Mouse (Mus musculus): Measurements from ENCODE around the gene Sars. TPM values are rescaled to one million over a fixed set of nuclear protein-coding genes. Genes with fewer than 3 reads are reported as not detected.

Sars gene
- polyA plus RNA-seq (2015; fragmentation: Nextera tagmentation; extraction: Ambion mirVana): 115 and 116 TPM in 2 replicates

DNA sequence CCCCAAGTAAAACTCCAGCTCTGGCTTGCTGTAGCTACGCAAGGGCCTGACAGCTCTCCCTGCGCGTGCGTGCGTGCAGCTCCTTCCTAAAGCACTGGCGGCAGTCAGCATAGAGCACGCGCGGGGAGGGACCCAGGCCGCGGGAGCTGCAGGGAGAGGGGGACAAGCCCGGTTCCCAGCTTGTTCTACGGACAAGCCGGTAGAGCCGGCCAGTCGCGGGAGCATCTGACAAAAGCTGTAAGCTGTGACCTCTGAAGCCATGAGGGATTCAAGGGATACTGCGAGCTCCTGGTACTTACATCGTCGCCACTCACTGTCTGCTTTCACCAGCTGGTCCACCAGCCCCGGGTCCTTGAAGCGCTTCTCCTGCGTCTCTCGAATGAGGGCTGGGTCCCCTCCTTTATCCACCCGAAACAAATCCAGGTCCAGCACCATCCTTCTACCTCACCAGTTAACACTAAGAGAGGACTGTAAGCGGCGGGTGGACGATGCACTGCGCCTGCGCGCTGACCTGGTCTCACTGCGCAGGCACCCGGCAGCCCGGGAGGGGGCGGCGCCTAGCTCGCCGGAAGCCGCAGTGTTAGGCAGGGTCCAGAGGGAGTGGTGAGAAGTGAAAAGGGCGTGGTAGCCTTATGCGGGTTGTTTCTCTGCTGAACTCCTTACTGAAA, at the start of gene Sars:
Gene Sars (minus strand): TSS at position 512 of the 668 bp plus-strand sequence.
- Histone ChIP-seq H3K4me2 (peak within 1 kb of the TSS; percentile 82), H3K27me3 (no peaks in the 10 kb centered on the region), H3K4me3 (peak within 1 kb of the TSS; percentile 75), H3K9me3 (no peaks in the 10 kb centered on the region), H3K4me1 (peaks cover 23% of the 10 kb centered on the region), H3K36me3 (no peaks in the 10 kb centered on the region), H3K9ac (peak within 1 kb of the TSS; percentile 66), H3K27ac (peak within 1 kb of the TSS; percentile 78)
- under 1% methylated on average over 41 of the region's 41 CpGs for whole genome bisulfite sequencing
- peak; percentile 98 for ATAC-seq (ENCODE audit: borderline replicate concordance, extremely low read depth, low FRiP score, low TSS enrichment)

DNA sequence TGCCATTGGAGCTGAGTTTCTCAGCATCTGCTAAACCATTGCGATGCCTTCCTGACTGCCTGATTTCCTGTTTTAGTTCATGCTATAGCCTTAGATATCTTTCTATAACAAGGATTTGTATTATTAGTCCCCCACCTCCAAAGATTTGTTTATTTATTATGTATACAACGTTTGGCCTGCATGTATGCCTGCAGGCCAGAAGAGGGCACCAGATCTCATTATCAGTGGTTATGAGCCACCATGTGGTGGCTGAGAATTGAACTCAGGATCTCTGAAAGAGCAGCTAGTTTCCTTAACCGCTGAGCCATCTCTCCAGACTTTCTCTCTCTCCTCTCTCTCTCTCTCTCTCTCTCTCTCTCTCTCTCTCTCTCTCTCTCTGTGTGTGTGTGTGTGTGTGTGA, 45.0 kb upstream of the Sars start:
- ATAC-seq (ENCODE audit: borderline replicate concordance, extremely low read depth, low FRiP score, low TSS enrichment): no peak
- Histone ChIP-seq H3K9me3 (no peaks in the 10 kb centered on the region), H3K4me2 (no peak overlapping the region), H3K27me3 (no peaks in the 10 kb centered on the region), H3K27ac (no peak overlapping the region), H3K4me3 (no peak overlapping the region), H3K4me1 (no peaks in the 10 kb centered on the region), H3K9ac (no peak overlapping the region), H3K36me3 (no peaks in the 10 kb centered on the region)
- WGBS: 42% methylated on average over 3 of the region's 3 CpGs

DNA sequence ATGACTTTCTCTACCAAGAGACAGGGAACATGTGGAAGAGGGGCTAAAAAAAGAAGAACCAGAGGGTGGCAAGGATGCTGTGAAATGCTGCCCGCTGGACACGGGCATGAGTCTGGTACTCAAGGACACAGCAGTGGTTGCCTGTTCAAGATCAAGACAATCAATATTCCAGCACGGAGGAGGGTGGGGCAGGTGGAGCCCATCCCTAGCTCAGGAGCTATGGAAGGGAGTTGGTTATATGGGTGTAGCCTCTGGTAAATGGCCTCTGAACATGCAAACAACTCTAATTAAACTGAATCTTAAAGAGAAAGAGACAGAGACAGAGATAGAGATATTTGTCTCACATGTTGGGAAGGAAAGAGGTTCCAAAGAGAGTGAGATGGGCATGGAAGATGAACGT, 39.7 kb upstream of the Sars start:
- Histone ChIP-seq H3K27ac (no peak overlapping the region), H3K9me3 (no peaks in the 10 kb centered on the region), H3K36me3 (no peaks in the 10 kb centered on the region), H3K27me3 (no peaks in the 10 kb centered on the region), H3K4me3 (no peak overlapping the region), H3K4me2 (no peak overlapping the region), H3K9ac (no peak overlapping the region), H3K4me1 (peaks cover 4% of the 10 kb centered on the region; the same call in 1 of the 2 replicates)
- WGBS: 81% methylated on average over 4 of the region's 4 CpGs
- no peak for ATAC-seq (ENCODE audit: borderline replicate concordance, extremely low read depth, low FRiP score, low TSS enrichment)

DNA sequence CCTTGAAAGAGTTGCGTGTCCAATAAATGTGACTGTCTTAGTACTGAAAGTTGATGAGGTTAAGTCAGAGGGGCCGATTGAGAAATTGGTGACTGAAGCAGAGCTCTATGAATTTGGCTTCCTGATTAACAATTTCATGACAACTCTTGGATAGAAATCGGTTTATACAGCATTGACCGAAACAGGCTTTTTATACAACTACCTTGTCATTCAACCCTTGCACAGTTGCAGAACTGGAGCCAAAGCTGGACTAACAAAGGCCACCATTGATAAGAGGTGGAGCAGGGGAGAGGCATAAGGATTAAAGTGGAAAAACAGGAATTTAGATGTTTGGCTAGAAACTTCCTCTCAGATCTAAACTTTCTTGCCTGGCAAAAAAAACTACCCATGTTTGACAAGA, 33.8 kb upstream of the Sars start:
- H3K27me3 ChIP-seq: no peaks in the 10 kb centered on the region
- H3K27ac ChIP-seq: peak overlapping the region; percentile 96
- H3K4me1 ChIP-seq: peaks cover 9% of the 10 kb centered on the region; the same call in 1 of the 2 replicates
- H3K9ac ChIP-seq: no peak overlapping the region
- WGBS: 73% methylated on average over 4 of the region's 4 CpGs
- no peaks in the 10 kb centered on the region for H3K36me3 ChIP-seq
- H3K4me2 ChIP-seq: no peak overlapping the region
- H3K4me3 ChIP-seq: no peak overlapping the region
- ATAC-seq (ENCODE audit: borderline replicate concordance, extremely low read depth, low FRiP score, low TSS enrichment): no peak
- H3K9me3 ChIP-seq: no peaks in the 10 kb centered on the region

DNA sequence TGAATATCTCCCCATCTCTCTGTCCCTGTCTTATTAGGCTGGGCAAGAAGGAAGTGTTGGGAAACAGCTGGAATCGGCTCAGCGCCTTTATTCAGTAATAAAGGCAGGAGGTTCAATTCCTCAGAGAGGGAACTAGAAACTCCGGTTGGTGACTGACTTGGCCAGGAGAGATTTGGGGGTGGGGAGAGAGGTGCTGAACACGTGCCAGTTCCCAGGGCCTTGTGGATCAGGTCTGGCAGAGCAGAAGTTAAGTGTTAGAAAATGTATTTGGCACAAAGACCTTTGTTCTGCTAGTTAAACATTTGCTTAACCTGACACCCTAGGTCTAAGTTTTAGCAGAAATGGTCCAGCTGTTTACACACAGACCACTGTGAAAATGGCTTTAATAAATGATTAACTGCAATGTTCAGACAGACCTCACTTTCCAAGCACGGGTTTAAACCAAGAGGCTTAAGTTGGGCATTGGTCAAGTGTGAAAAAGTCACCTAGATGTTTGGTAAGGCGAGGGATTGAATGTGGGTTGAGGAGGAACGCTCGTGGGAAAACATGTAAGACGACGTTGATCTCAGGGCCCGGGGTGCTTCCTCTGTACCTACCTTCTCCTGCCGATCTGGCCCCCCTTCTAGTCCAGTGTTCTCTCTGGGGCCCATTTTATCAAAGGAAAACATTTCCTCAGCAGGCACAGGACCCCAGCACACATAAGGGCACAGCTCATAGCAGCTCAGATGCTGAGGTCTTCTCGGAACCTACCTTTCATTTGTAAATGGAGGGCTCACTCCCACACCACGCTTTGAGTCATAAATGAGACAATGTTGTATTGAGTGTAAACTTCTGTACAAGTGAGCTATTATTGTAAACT, 32.0 kb upstream of the Sars start:
- Histone ChIP-seq H3K27me3 (no peaks in the 10 kb centered on the region), H3K4me2 (no peak overlapping the region), H3K27ac (peak overlapping the region; percentile 96), H3K4me1 (peaks cover 9% of the 10 kb centered on the region; the same call in 1 of the 2 replicates), H3K36me3 (no peaks in the 10 kb centered on the region), H3K4me3 (no peak overlapping the region), H3K9ac (no peak overlapping the region), H3K9me3 (no peaks in the 10 kb centered on the region)
- 30% methylated on average over 14 of the region's 14 CpGs for WGBS
- ATAC-seq (ENCODE audit: borderline replicate concordance, extremely low read depth, low FRiP score, low TSS enrichment): peak; percentile 72

DNA sequence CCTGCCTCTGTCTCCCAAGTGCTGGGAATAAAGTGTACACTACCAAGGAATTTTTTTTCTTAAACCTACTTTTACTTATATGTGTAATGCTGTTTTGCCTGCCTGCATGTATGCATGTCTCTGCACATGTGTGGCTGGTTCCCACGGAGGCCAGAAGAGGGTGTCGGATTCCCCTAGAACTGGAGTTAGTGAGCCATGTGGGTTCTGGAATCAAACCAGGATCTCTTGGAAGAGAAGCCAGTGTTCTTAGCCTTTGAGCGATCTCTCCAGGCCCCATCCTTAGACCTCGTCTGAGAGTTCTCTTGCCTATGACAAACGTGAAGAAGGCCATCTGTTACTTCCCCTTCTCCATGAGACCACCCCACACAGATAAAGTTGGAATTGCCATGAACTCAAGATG, 30.5 kb upstream of the Sars start:
- no peaks in the 10 kb centered on the region for H3K36me3 ChIP-seq
- H3K9me3 ChIP-seq: no peaks in the 10 kb centered on the region
- H3K9ac ChIP-seq: no peak overlapping the region
- no peak overlapping the region for H3K4me3 ChIP-seq
- peak overlapping the region; percentile 65; the same call in 1 of the 2 replicates for H3K27ac ChIP-seq
- ATAC-seq (ENCODE audit: borderline replicate concordance, extremely low read depth, low FRiP score, low TSS enrichment): no peak
- H3K4me1 ChIP-seq: peaks cover 9% of the 10 kb centered on the region; the same call in 1 of the 2 replicates
- no peaks in the 10 kb centered on the region for H3K27me3 ChIP-seq
- 66% methylated on average over 5 of the region's 5 CpGs for WGBS
- H3K4me2 ChIP-seq: no peak overlapping the region

DNA sequence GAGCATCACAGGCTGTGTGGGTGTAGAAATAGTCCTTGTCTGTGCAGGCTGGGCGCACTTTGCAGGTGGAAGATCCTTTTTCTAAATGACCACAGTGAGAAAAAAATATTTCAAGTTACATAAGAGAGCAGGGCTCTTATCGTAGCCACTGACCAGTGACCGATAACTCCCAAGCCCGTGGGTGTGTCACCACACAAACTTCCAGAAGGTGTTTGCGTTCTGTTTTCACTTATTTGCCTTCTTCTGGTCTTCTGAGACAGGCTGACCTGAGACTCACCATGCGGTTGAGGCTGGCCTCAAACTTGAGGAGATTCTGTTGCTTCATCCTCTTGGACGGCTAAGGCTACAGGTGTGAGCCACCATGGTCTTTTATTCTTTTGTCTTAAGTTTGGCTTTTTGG, 30.0 kb upstream of the Sars start:
- H3K4me1 ChIP-seq: peaks cover 7% of the 10 kb centered on the region; the same call in 1 of the 2 replicates
- H3K9ac ChIP-seq: no peak overlapping the region
- H3K36me3 ChIP-seq: no peaks in the 10 kb centered on the region
- no peak overlapping the region for H3K4me2 ChIP-seq
- H3K9me3 ChIP-seq: no peaks in the 10 kb centered on the region
- H3K4me3 ChIP-seq: no peak overlapping the region
- 74% methylated on average over 7 of the region's 7 CpGs for WGBS
- no peaks in the 10 kb centered on the region for H3K27me3 ChIP-seq
- no peak for ATAC-seq (ENCODE audit: borderline replicate concordance, extremely low read depth, low FRiP score, low TSS enrichment)
- no peak overlapping the region for H3K27ac ChIP-seq

DNA sequence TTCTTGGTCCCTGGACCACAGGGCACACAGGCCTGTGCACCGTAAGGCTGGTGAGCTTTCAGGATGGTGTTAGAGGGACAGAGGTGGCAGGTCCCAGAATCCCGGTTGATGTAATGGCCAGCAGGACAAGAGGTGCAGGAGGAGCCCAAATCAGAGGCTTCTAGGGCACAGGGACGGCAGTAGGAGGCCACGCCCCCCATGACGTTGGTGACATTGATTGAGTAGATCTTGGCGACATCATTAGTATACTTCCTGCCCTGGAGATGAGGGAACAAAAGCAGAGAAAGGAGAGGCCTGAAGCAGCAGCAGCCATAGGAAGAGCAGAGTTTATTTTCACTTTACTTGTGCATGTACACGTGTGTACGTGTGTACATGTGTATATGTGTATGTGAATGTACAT, 22.8 kb upstream of the Sars start:
- ATAC-seq (ENCODE audit: borderline replicate concordance, extremely low read depth, low FRiP score, low TSS enrichment): no peak; the same call in 1 of the 2 replicates
- 37% methylated on average over 8 of the region's 8 CpGs for WGBS
- Histone ChIP-seq H3K4me1 (no peaks in the 10 kb centered on the region), H3K27ac (no peak overlapping the region), H3K27me3 (no peaks in the 10 kb centered on the region), H3K4me2 (no peak overlapping the region), H3K9me3 (no peaks in the 10 kb centered on the region), H3K9ac (no peak overlapping the region), H3K4me3 (no peak overlapping the region), H3K36me3 (no peaks in the 10 kb centered on the region)

DNA sequence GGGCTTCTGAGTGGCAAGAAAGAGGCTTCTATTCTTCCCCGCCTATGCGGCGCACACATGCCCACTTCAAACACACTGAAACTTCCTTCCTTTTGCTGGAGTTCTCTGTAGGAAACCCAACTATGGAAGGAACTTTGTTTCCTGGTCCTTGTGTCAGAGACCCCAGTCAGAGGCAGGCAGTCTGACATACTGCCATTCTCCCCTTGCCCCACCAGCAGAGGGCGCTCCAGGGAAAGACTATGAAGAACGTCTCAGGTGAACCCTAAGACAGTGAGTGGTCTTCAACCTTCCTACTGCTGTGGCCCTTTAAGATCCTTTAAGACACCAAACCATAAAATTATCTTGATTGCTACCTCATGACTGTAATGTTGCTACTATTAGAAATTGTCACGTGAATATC, 21.4 kb upstream of the Sars start:
- no peak overlapping the region for H3K4me2 ChIP-seq
- no peaks in the 10 kb centered on the region for H3K27me3 ChIP-seq
- no peaks in the 10 kb centered on the region for H3K4me1 ChIP-seq
- no peak for ATAC-seq (ENCODE audit: borderline replicate concordance, extremely low read depth, low FRiP score, low TSS enrichment)
- no peaks in the 10 kb centered on the region for H3K36me3 ChIP-seq
- WGBS: 66% methylated on average over 6 of the region's 6 CpGs
- no peak overlapping the region for H3K9ac ChIP-seq
- no peak overlapping the region for H3K27ac ChIP-seq
- no peak overlapping the region for H3K4me3 ChIP-seq
- H3K9me3 ChIP-seq: no peaks in the 10 kb centered on the region

DNA sequence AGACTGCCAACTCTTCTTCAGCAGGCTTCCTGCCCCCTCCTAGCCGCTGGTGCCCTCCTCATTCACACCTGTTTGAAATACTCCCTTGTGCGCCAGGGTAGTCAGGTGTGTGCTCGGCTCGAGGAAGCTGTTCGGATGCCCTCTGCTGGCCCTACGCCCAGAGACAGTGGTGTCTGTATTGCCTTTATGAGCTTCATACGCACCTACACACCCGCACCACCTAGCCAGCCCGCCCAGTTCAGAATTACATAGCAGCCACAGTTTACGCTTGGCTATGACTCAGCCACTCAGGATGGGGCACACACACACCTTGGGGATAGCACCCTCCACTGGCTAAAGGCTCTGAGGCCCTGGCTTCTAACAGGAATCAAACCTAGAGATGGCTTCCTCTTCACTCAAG, 13.9 kb upstream of the Sars start:
- no peaks in the 10 kb centered on the region for H3K27me3 ChIP-seq
- H3K9ac ChIP-seq: no peak overlapping the region
- no peaks in the 10 kb centered on the region for H3K9me3 ChIP-seq
- ATAC-seq (ENCODE audit: borderline replicate concordance, extremely low read depth, low FRiP score, low TSS enrichment): peak; percentile 35; the same call in 1 of the 2 replicates
- H3K4me1 ChIP-seq: peaks cover 9% of the 10 kb centered on the region
- no peak overlapping the region for H3K4me3 ChIP-seq
- no peaks in the 10 kb centered on the region for H3K36me3 ChIP-seq
- peak overlapping the region; percentile 33 for H3K4me2 ChIP-seq
- WGBS: 20% methylated on average over 10 of the region's 10 CpGs
- peak overlapping the region; percentile 3; the same call in 1 of the 2 replicates for H3K27ac ChIP-seq

DNA sequence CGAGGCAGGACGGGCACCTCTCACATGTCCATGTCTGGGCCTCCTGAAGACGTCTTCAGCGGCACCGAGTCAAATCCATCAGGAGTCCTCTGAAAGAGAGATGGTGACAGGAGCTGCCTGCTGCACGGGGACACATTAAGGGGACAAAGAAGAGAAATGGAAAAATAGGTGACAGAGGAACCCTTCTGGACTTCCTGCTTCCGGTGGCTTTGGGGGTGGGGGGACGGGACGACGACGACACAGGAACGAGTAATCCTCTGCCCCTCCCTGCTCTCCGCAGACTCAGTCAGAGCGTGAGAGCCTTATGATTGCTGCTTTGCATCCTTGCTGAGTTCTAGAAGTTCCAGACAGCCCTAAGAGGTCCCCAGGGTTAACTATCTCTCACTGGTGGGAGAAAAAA, 13.4 kb upstream of the Sars start:
- H3K4me2 ChIP-seq: peak overlapping the region; percentile 33
- H3K27ac ChIP-seq: peak overlapping the region; percentile 3; the same call in 1 of the 2 replicates
- 38% methylated on average over 14 of the region's 14 CpGs for WGBS
- no peaks in the 10 kb centered on the region for H3K36me3 ChIP-seq
- no peak overlapping the region for H3K4me3 ChIP-seq
- no peaks in the 10 kb centered on the region for H3K27me3 ChIP-seq
- H3K9me3 ChIP-seq: no peaks in the 10 kb centered on the region
- H3K9ac ChIP-seq: no peak overlapping the region
- peaks cover 9% of the 10 kb centered on the region for H3K4me1 ChIP-seq
- no peak; the same call in 1 of the 2 replicates for ATAC-seq (ENCODE audit: borderline replicate concordance, extremely low read depth, low FRiP score, low TSS enrichment)

DNA sequence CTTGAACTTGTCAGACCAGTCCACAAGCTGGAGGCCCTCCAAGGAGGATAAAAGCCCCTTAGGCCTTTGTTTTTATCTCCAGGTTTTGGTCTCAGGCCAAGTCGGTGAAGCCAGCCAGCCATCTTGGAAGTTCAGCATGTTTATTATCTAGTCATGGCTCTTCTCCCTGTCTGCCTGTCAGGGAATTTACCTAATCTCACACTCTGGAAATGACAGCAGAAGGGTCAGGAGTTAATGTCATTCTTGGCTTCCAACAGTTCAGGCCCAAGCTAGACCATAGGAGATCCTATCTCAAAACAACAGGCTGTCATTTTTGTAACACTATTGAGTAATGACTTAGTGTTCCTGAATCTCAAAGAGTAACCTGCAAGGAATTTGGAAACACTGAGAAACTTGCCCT, 9.2 kb upstream of the Sars start:
- Histone ChIP-seq H3K27ac (no peak overlapping the region), H3K9me3 (no peaks in the 10 kb centered on the region), H3K27me3 (no peaks in the 10 kb centered on the region), H3K4me1 (peaks cover 9% of the 10 kb centered on the region), H3K36me3 (no peaks in the 10 kb centered on the region), H3K4me3 (no peak overlapping the region), H3K9ac (no peak overlapping the region), H3K4me2 (no peak overlapping the region)
- WGBS: 63% methylated on average over 1 of the region's 1 CpGs
- ATAC-seq (ENCODE audit: borderline replicate concordance, extremely low read depth, low FRiP score, low TSS enrichment): no peak
